ENCODE assay signal across 10 mouse cellular contexts in the genomic region with DNA sequence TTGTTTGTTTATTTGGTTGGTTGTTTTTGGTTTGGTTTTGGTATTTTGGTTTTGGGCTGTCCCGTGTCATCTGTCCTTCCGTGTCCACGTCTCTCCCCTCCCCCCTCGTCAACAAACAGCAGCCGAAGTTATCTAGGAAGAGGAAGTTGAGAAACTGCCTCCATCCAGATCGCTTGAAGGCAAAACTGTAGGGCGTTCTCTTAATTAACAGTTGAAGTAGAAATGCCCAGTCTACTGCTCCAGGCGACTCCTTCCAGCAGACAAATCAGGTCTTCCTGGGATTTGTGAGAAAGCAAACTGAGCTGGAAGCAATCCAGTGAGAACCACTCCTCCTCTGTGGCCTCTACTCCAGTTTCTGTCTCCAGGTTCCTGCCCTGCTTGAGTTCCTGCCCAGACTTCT.
DNase-seq lines count a peak whose midpoint lies in the region; ATAC-seq lines count a peak whose summit lies in the region.
"Had no signal": no experiment of that assay in that cellular context is flagged by ENCODE, and none has a peak within 500 bp of the region (broad histone marks: within the 10 kb centered on the region; RNA-seq: fewer than 3 reads in every experiment).

No protein-coding gene starts in this region.

- DNase-seq in adrenal gland, adult 2 months = peak; percentile 18
- DNase-seq in adrenal gland, adult 18-20 months (ENCODE audit: low spot score in 2 of 2) = no peak
- DNase-seq in layer of hippocampus, adult 9-11 months = peak; percentile 32
- no peak for DNase-seq in layer of hippocampus, postnatal 36 days
- peak; percentile 18 for DNase-seq in induced T-regulatory cell, adult 2 months (ENCODE audit: low read depth)
- no peak for DNase-seq in neural tube, embryonic 10.5 days (ENCODE audit: extremely low spot score, low spot score)
- DNase-seq: cerebellum, postnatal 25 days; left cerebral cortex, postnatal 4 days had no signal

- ATAC-seq in megakaryocyte-erythroid progenitor cell, adult 5-6 weeks (replicated peaks; ENCODE audit: low FRiP score, low TSS enrichment, poor library complexity, severe bottlenecking) = peak; percentile 71
- no peak for ATAC-seq in erythroblast, adult 5-6 weeks (replicated peaks; ENCODE audit: low FRiP score, poor library complexity, severe bottlenecking)

Comparison
In these comparisons a context has a peak if more than half of its experiments do, and no peak if none do; other contexts are left out.
1. DNase-seq: peak in adrenal gland, adult 2 months (single experiment), layer of hippocampus, adult 9-11 months (single experiment) and induced T-regulatory cell, adult 2 months (single experiment); none in adrenal gland, adult 18-20 months (0 of 2), layer of hippocampus, postnatal 36 days (0 of 2) and neural tube, embryonic 10.5 days (single experiment).